Mouse (Mus musculus): ENCODE data around the gene Cntf. TPM values are rescaled to one million over a fixed set of nuclear protein-coding genes. Genes with fewer than 3 reads are reported as not detected.

The Cntf gene
- polyA plus RNA-seq, 1 experiment, result 3.0 TPM

GRCm38 (mm10) chr19:12720463-12720862 is 45.0 kb downstream of the Cntf start:
- no peaks in the 10 kb centered on the region for H3K36me3 ChIP-seq (ENCODE audit: control insufficient read depth, insufficient read depth, low read length)
- no peak for DNase-seq
- 25% methylated on average over 2 of the region's 2 CpGs for WGBS
- H3K4me1 ChIP-seq (replicated peaks; ENCODE audit: control insufficient read depth, insufficient read depth, low read length), result no peaks in the 10 kb centered on the region
- H3K27ac ChIP-seq (ENCODE audit: control insufficient read depth, insufficient read depth, low read length), result no peak overlapping the region
- no peak for TF ChIP-seq POLR2A (IDR thresholded peaks at IDR 0.05; ENCODE audit: control insufficient read depth, extremely low read depth, insufficient read depth, low read length, poor library complexity)
- no peak for TF ChIP-seq CTCF (IDR thresholded peaks at IDR 0.05; ENCODE audit: borderline replicate concordance, control insufficient read depth, extremely low read depth, insufficient read depth, low read length, poor library complexity)
- no peaks in the 10 kb centered on the region for H3K27me3 ChIP-seq (ENCODE audit: control insufficient read depth, insufficient read depth, low read length)
- H3K4me3 ChIP-seq (ENCODE audit: control insufficient read depth, insufficient read depth, low read length), result no peak overlapping the region

GRCm38 (mm10) chr19:12719189-12719588 is 46.2 kb downstream of the Cntf start:
- WGBS, result 89% methylated on average over 6 of the region's 6 CpGs
- no peak for DNase-seq
- Histone ChIP-seq H3K27ac (ENCODE audit: control insufficient read depth, insufficient read depth, low read length) (no peak overlapping the region), H3K27me3 (ENCODE audit: control insufficient read depth, insufficient read depth, low read length) (no peaks in the 10 kb centered on the region), H3K36me3 (ENCODE audit: control insufficient read depth, insufficient read depth, low read length) (no peaks in the 10 kb centered on the region), H3K4me1 (replicated peaks; ENCODE audit: control insufficient read depth, insufficient read depth, low read length) (no peaks in the 10 kb centered on the region), H3K4me3 (ENCODE audit: control insufficient read depth, insufficient read depth, low read length) (no peak overlapping the region)
- TF ChIP-seq CTCF (IDR thresholded peaks at IDR 0.05; ENCODE audit: borderline replicate concordance, control insufficient read depth, extremely low read depth, insufficient read depth, low read length, poor library complexity) (no peak), POLR2A (IDR thresholded peaks at IDR 0.05; ENCODE audit: control insufficient read depth, extremely low read depth, insufficient read depth, low read length, poor library complexity) (no peak)

Other genes starting within 250 kb of the Cntf start
- gene Fam111a, start 219.9 kb downstream of the Cntf start, polyA plus RNA-seq (2012; rRNA removed), result 4.4 and 4.9 TPM in 2 replicates
- gene Gm4952, start 165.7 kb downstream of the Cntf start, polyA plus RNA-seq (2012; rRNA removed), result 0.13 and 0.22 TPM in 2 replicates
- 0.11 TPM in 1 of 2 replicates, not detected in the other for gene Glyat, start 132.3 kb downstream of the Cntf start, polyA plus RNA-seq (2012; rRNA removed)
- not detected in 2 replicates for gene Olfr1442, start 95.2 kb downstream of the Cntf start, polyA plus RNA-seq (2012; rRNA removed)
- not detected in 2 replicates for gene Olfr1443, start 87.5 kb downstream of the Cntf start, polyA plus RNA-seq (2012; rRNA removed)
- gene Keg1, start 69.8 kb downstream of the Cntf start, polyA plus RNA-seq (2012; rRNA removed), result 0.09 and 0.34 TPM in 2 replicates
- 20.8 and 21.6 TPM in 2 replicates for gene Zfp91, start 30.5 kb upstream of the Cntf start, polyA plus RNA-seq (2012; rRNA removed)
- gene Lpxn, start 30.6 kb upstream of the Cntf start, polyA plus RNA-seq (2012; rRNA removed), result 32.2 and 40.4 TPM in 2 replicates
- gene Gm5244, start 81.0 kb upstream of the Cntf start, polyA plus RNA-seq (2012; rRNA removed), result 0.15 TPM in 1 of 2 replicates, not detected in the other
- gene Olfr1444, start 91.7 kb upstream of the Cntf start, polyA plus RNA-seq (2012; rRNA removed), result 0.40 and 0.62 TPM in 2 replicates
- 0.09 TPM in 1 of 2 replicates, not detected in the other for gene Olfr1445, start 118.2 kb upstream of the Cntf start, polyA plus RNA-seq (2012; rRNA removed)
- gene Olfr1446, start 127.9 kb upstream of the Cntf start, polyA plus RNA-seq (2012; rRNA removed), result not detected in 2 replicates
- gene Olfr1447, start 138.1 kb upstream of the Cntf start, polyA plus RNA-seq (2012; rRNA removed), result not detected in 2 replicates
- not detected in 2 replicates for gene Olfr1448, start 158.8 kb upstream of the Cntf start, polyA plus RNA-seq (2012; rRNA removed)
- gene Olfr1449, start 165.2 kb upstream of the Cntf start, polyA plus RNA-seq (2012; rRNA removed), result not detected in 2 replicates
- not detected in 2 replicates for gene Olfr1450, start 184.6 kb upstream of the Cntf start, polyA plus RNA-seq (2012; rRNA removed)
- not detected in 2 replicates for gene Olfr1451, start 229.4 kb upstream of the Cntf start, polyA plus RNA-seq (2012; rRNA removed)

All from thymus, adult 2 months (tissue).